Mouse (Mus musculus) layer of hippocampus, adult 9-11 months (tissue): ENCODE results near the gene 1700001P01Rik.

Experiments
- DNase-seq: peaks from one replicate; pipeline ENCODE4 v3.0.0; 2022

1700001P01Rik gene

DNA sequence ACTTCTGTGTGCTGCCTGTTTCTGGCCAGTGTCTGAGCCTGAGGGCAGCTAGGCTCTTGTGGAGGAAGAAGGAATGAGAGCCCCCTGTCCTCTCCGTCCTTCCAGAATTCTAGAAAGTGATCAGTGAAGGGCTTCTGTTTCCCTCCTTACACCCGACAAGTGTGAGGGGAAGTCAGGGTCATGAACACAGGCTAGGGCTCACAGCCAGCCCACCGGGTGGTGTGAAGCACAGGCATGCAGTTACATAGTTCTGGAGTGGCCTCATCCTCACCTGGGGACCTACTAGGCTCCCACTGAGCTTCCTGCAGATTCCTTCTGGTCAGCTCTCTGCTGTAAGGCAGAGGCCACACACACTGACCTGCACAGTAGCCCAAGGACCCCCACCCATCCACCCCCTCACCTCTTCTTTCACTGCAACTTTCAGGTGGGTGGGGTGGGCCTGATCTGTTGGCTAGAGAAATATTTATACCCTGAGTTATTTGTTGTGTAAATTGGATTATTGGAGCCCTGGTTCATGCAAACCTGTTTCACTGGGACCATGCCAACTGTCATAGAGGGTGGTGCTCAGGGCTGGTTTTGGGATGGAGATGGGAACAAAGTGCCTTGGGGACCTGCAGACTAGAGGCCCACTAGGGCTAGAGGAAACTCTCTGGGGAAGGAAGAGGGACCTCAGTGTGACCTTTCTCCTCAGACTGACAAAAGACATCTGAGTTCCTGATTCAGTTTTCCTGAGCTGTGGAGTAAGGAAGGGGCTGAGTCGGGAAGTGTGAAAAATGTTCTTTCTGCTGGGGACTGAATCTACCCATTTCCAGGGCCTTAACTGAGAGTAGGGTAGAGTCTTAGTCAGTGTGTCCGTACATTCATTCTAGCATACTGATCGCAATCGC, 33.8 kb upstream of the 1700001P01Rik start:
- no peak for DNase-seq

- no peak for DNase-seq
Measured at GRCm38 (mm10) chr11:97808621-97809234, 33.0 kb upstream of the 1700001P01Rik start.

- no peak for DNase-seq
Measured at GRCm38 (mm10) chr11:97808093-97808492, 32.4 kb upstream of the 1700001P01Rik start.

- DNase-seq: no peak
Measured at GRCm38 (mm10) chr11:97807626-97808025, 31.9 kb upstream of the 1700001P01Rik start.

DNA sequence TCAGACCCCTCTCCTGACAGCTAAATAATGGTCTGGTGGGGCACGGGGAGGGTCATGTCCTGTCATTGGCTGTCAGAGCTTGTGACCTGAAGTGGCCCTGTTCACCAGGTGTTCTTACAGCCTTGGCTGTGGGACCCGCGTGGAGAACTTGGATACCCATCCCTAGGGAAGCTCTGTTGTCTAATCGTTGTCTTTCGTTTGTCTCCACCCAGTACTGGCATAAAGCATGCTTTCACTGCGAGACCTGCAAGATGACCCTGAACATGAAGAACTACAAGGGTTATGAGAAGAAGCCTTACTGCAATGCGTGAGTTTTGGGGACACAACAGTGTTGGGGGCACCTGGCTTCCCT, 30.9 kb upstream of the 1700001P01Rik start:
- DNase-seq: no peak

DNA sequence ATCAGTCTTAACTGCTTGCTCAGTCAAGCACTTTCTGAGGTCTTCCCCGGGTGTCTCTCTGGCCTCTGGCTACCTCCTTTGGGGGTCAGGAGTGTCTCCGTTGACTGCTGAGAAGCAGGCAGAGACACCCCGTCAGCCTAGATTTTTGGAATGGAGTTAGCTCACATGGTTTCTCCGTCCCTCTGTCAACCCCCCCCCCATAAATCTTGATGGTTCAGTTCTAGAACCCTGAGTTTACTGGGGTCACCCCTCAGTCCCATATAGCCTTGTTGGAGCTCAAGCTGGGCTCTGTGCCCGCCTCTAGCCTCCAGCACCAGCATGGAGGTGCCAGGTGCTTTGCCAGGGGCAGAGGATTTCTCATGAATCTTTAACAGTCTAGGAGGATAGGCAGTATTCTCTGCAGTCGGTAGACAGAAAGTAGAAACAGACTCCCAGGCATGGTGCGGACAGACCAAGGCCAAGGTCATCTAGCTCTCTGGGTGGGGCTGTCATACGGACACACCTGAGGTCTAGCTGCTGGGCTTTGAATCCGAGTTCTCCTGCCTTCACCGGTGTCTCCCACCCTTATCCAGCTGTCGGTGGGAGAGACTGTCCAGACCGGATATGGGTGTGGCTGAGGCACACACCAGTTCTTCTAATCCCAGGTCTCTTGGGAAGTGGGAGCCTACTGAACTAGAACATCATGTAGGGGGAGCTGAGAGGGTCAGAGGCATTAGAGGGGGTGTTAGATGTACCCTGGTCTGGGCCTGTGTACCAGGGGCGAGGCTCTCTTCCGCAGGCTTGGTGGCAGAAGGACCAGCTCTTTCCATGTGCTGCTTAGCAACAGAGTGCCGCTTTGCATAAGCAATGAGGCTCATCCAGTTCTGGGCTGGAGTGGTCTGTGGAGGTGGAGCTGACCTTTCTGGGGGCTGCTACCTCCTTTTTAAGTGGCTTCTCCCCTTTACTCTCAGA, 30.2 kb upstream of the 1700001P01Rik start:
- DNase-seq: no peak

DNA sequence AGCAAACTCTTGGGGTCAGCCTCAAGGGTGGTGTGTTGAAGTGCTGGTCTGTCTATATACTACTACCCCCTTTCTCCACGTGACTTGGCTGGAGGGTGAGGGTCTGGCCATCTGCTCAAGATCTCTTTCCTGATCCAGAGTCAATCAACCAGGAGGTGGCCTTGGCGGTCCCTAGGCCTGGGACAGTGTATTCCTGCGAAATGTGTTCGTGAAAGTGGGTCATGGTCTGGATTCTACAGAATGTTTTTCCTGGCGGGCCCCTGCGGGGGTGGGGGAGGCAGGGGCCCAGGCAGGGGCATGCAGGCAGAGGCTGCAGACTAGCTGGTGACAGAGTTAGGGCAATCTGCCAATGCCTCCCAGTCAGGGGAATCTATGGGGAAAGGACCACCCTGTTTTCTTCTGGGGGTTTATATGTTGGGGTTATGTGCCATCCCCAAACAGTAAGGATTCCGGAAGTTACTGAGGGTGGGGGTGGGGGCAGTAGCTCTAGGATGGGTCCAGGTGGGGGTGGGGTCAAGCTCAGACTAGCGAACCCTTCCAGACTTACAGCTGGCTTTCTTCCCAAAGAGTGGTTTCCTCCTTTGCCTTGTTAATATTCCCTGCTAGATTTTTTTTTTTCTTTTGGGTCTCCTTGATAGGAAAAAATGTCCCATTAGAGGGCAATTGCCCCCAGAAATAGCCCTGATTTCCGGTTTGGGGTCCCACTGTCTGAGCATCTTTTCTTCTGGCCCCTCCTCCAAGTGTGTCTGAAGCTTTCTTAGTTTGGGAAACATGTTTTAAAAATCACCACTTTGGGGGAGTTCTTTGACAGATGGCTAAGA, 29.3 kb upstream of the 1700001P01Rik start:
- no peak for DNase-seq

DNA sequence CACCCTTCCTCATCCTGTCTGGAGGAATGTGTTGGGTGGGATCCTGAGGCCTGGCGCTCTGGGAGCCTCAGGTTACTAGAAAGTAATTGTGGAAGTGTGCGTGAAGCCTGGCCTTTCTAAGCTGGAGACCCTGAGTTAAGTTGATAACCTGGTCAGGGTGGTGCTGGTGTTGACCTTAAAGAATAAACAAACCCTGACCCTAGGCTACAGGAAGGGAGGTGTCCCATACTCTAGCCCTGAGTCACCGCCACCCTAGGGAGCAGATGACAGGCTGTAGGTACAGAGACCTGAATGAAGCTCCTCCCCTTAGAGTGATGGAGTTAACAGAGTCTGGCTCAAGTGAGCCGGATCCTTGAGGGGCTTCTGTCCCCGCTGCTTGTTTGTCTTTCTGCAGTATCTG, 28.1 kb upstream of the 1700001P01Rik start:
- no peak for DNase-seq

- DNase-seq: no peak
Measured at GRCm38 (mm10) chr11:97802495-97802894, 26.8 kb upstream of the 1700001P01Rik start.

GRCm38 (mm10) chr11:97802194-97802470, 26.4 kb upstream of the 1700001P01Rik start:
- no peak for DNase-seq

GRCm38 (mm10) chr11:97801409-97802193, 25.9 kb upstream of the 1700001P01Rik start:
- no peak for DNase-seq

DNA sequence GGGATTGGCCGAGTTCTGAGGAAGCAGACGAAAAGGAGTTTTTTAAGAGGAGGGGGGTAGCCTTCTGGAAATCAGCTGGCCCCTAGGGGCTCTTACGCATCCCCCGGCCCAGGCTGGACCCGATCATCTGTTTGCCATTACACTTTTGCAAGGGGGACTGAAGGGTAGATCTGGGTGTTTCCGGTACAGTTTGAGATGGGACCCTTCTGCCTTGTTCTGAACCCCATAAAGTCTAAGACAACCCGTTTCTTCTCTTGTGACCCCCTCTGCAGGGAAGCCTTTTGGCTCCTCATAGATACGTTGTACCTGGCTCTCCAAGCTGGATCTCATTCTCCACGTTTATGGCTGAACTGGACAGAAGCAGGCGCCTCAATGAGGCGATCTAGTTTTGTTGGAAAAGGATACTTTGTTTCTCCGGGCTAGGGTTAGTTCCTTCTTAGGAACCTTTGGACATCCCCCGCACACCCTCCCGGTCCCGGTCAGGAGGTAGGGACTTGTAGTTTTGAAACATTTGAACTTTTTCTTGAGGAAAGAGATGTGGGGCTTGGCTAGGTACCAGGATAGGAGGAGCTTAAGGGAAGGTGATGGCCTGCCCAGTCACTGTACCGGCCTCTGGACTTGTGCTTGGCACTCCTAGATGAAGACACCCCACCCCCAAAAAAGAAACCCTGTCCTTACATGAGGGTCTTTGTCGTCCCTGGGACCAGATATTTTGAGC, 25.1 kb upstream of the 1700001P01Rik start:
- no peak for DNase-seq

DNA sequence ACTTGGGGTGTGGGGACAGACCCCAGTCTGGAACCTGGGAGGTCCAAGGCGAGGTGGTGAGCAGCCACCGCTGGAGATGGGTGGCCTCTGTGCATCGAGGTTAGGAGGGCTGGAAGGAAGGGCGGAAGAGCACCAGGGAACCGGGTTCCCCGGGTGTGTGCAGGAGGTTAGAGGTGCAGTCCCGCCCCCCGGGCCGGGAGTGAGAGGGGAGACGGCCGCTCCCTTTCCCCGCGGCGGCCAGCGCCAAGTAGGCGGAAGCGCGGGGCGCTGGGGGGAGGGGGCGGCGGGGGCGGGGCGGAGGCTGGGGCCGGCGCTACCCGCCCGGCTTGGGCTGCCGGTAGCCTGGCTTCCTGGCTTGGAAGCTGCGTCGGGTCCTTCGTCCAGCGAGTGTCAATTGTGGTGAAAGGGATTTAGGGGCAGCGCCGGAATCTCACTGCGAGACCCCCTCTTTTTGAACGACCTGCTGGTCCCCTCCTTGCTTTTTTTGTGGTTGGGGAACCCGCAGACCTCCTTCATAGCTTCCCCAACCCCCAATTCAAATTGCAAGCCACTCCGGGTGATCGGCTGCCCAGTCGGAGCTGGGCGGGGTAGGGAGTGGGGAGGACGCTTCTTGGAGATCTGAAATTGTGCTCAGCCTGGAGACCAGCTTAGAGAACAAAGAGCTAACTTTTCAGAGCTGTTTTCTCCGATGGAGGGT, 24.4 kb upstream of the 1700001P01Rik start:
- DNase-seq: peak; percentile 67

GRCm38 (mm10) chr11:97799146-97799993, 23.7 kb upstream of the 1700001P01Rik start:
- DNase-seq: peak; percentile 90

GRCm38 (mm10) chr11:97798782-97799145, 23.0 kb upstream of the 1700001P01Rik start, which contains the start of gene Lasp1:
TSS of gene Lasp1 (plus strand) at chr11:97799000.
- peak; percentile 87 for DNase-seq

DNA sequence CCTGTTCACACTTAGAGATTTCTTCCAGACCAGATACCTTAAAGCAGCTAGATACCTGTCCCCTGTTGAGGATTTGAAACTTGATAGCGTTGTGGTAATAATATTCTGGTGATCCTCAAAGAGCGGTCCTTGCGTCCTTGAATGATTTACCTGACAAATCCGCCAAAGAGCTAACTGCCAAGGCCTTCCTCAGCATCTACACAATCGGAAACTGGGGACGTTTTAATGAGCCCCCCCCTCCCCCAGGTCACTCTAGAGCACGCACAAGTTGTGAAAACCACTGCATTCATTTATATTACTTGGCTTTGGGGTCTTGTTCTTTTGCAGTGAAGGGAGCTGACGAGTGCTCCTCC, 22.3 kb upstream of the 1700001P01Rik start:
- DNase-seq: no peak

DNA sequence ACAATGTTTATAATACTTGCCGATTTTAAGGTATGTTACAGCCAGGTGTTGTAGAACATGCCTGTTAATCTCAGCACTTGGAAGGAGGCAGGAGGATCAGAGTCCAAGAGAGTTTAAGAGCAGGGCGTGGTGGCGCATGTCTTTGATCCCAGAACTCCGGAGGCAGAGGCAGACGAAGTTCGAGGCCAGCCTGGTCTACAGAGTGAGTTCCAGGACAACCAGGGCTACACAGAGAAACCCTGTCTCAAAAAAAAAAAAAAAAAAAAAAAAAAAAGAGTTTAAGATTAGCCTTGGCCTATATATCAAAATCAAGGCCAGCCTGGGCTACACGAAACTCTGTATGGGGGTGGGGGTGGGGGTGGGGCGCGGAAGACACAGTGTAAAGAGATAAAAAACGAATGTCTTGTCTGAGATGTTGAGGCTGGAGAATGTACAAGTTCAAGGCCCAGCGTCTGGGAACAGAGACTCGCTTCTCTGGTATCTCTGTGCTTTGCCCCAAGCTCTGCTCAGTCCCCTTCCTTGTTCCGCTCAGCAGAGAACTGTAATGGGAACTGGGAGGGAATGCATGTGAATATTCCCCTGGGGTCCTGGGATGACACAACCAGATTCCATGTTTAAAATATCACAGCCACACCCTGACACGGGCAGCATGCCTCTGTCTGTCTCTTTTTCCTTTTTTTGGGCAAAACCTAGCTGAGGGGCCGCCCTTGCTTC, 21.8 kb upstream of the 1700001P01Rik start:
- no peak for DNase-seq

- DNase-seq: peak; percentile 76
Measured at GRCm38 (mm10) chr11:97796910-97797309, 21.2 kb upstream of the 1700001P01Rik start.

DNA sequence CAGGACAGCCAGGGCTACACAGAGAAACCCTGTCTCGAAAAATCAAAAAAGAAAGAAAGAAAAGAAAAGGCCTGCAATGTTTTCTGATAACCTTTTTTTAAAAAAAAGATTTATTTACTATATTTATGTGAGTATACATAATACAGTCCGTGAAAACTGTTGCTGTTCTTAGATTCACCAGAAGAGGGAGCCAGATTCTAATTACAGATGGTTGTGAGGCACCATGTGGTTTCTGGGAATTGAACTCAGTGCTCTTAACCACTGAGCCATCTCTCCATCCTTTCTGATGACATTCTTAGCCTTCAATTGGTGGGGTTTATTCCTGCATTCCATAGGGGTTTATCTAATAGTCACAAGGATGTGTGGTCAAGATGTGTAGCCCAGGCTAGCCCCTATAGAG, 17.4 kb upstream of the 1700001P01Rik start:
- DNase-seq: no peak
